Mouse (Mus musculus) lung, embryonic 14.5 days (tissue): ENCODE measurements around the gene Dct. TPM values are rescaled to one million over a fixed set of nuclear protein-coding genes. Genes with fewer than 3 reads are reported as not detected.

Experiments
- ATAC-seq: fragments of 200-750 bp; cut with Nextera tagmentation; 2 replicates; pipeline ENCODE4 v1.8.0; 2017; ENCODE audit warnings: mild to moderate bottlenecking, moderate TSS enrichment, moderate library complexity; ENCODE audit not compliant: insufficient read depth
- DNase-seq: peaks from one replicate; pipeline ENCODE4 v3.0.0-alpha.2; 2015
- H3K27ac ChIP-seq: fragments of 300-500 bp; sonication (generic); 2 replicates; pipeline ENCODE4 v1.5.1; 2014; ENCODE audit warnings: low read depth, mild to moderate bottlenecking, moderate library complexity
- H3K27me3 ChIP-seq: fragments of 300-500 bp; sonication (generic); 2 replicates; pipeline ENCODE4 v1.6.1; 2014; ENCODE audit warnings: low read length, control low read depth; ENCODE audit not compliant: insufficient read depth
- H3K36me3 ChIP-seq: fragments of 300-500 bp; sonication (generic); 2 replicates; pipeline ENCODE4 v1.6.1; 2014; ENCODE audit warnings: control low read depth; ENCODE audit not compliant: insufficient read depth
- H3K4me1 ChIP-seq: fragments of 300-500 bp; sonication (generic); 2 replicates; pipeline ENCODE4 v1.6.1; 2014; ENCODE audit warnings: antibody characterized with exemption, control low read depth; ENCODE audit not compliant: insufficient read depth
- H3K4me2 ChIP-seq: fragments of 300-500 bp; sonication (generic); 2 replicates; pipeline ENCODE4 v1.6.1; 2014; ENCODE audit warnings: mild to moderate bottlenecking
- H3K4me3 ChIP-seq: fragments of 300-500 bp; sonication (generic); 2 replicates; pipeline ENCODE4 v1.5.1; 2014; ENCODE audit warnings: low read depth, low read length
- H3K9ac ChIP-seq: fragments of 300-500 bp; sonication (generic); 2 replicates; pipeline ENCODE4 v1.6.1; 2014
- H3K9me3 ChIP-seq: fragments of 300-500 bp; sonication (generic); 2 replicates; pipeline ENCODE4 v1.6.1; 2016; ENCODE audit warnings: low read depth, low read length, control low read depth
- CTCF ChIP-seq: IDR thresholded peaks from 2 replicates; pipeline ENCODE4 v1.5.1; 2016; ENCODE audit warnings: antibody characterized with exemption, low read depth
- WGBS: fragments of 180-500 bp; shearing (Covaris S2); extraction: QIAGEN DNeasy Blood & Tissue Kit; methylation state at CpG from one replicate; pipeline ENCODE4 v1.1.7; 2014; 5-methylcytosine and 5-hydroxymethylcytosine counted together
- polyA plus RNA-seq: library from polyadenylated mRNA; unstranded; fragments of >200 nt; fragmentation: Nextera tagmentation; extraction: Ambion mirVana; gene quantifications from 2 replicates; pipeline ENCODE4 v1.2.1, GENCODE M21; 2014

Gene Dct
- polyA plus RNA-seq, 1 experiment from 2014 or later = 1.2 TPM

DNA sequence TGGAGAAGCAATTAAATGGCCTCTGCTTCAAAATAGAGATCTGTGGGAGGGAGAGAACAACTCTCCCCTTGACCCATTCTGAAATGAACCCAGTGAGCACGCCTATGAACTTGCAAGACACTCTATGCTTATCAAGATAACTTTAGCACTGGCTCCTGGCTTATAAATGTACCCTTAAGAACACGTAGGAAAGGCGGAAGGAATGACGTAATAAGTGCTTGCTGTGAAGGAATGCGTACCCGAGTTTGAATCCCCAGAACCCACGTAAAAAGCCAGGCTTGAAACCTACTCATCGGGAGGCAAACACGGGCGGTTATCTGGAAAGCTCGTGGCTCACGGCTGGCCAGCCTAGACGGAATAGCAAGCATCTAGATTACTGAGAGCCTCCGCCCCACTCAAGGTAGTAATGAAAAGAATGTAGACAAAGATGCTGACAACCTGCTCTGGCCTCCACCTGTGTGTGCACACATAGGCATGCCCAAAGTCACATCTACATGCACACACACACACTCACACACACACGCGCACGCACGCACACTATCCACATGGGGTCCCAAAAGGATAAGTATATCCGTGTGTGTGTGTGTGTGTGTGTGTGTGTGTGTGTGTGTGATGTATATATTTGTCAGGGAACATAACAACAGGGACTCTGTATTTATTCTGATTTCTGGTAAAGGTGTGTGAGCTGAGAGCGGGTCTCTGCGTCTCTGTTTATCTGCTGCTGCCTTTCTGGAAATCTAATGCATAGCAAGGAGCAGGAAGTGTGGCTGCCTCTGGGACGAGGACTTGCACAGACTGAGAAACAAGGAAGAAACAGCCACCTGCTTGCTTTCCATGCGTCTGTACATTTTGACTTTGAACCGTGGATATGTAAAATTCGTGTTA, 5.9 kb upstream of the Dct start:
- H3K4me1 ChIP-seq = no peaks in the 10 kb centered on the region
- H3K4me2 ChIP-seq = no peak overlapping the region
- H3K9ac ChIP-seq = no peak overlapping the region
- H3K9me3 ChIP-seq = no peaks in the 10 kb centered on the region
- H3K27me3 ChIP-seq = no peaks in the 10 kb centered on the region
- TF ChIP-seq CTCF = no peak
- H3K36me3 ChIP-seq = no peaks in the 10 kb centered on the region
- ATAC-seq = no peak
- no peak for DNase-seq
- WGBS = 75% methylated on average over 25 of the region's 25 CpGs
- no peak overlapping the region for H3K4me3 ChIP-seq
- H3K27ac ChIP-seq = no peak overlapping the region

- WGBS = 71% methylated on average over 11 of the region's 11 CpGs
- Histone ChIP-seq H3K36me3 (no peaks in the 10 kb centered on the region), H3K4me1 (no peaks in the 10 kb centered on the region; the same call in 1 of the 2 replicates), H3K4me2 (no peak overlapping the region), H3K27ac (no peak overlapping the region), H3K9ac (no peak overlapping the region), H3K9me3 (no peaks in the 10 kb centered on the region), H3K27me3 (no peaks in the 10 kb centered on the region), H3K4me3 (no peak overlapping the region)
- ATAC-seq (no peak), DNase-seq (no peak)
- no peak for TF ChIP-seq CTCF
Observed at GRCm38 (mm10) chr14:118052770-118053169, 726 bp upstream of the Dct start.

DNA sequence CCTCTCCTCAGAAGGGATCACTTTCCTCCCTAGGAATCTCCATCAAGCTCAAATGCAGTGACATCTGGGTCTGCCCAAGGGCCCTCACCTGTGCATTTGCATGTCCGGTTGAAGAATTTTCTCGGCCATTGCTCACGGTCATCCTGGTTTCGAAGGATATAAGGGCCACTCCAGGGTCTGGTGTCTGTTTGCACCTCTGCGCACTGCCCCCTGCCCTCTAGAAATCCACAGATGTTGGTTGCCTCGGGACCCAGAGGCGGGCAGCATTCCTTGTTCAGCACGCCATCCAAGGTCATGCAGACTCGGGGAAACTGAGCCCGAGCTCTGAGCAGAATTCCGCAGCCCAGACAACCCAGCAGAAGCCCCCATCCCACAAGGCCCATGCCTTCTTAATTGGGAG, 648 bp downstream of the Dct start:
- H3K9me3 ChIP-seq = no peaks in the 10 kb centered on the region
- no peaks in the 10 kb centered on the region; the same call in 1 of the 2 replicates for H3K4me1 ChIP-seq
- no peak overlapping the region for H3K4me2 ChIP-seq
- no peaks in the 10 kb centered on the region for H3K36me3 ChIP-seq
- no peak for TF ChIP-seq CTCF
- H3K9ac ChIP-seq = no peak overlapping the region
- peak overlapping the region; percentile 26; the same call in 1 of the 2 replicates for H3K27ac ChIP-seq
- no peak for DNase-seq
- WGBS = 61% methylated on average over 11 of the region's 11 CpGs
- no peaks in the 10 kb centered on the region for H3K27me3 ChIP-seq
- no peak for ATAC-seq
- H3K4me3 ChIP-seq = no peak overlapping the region

- 55% methylated on average over 12 of the region's 12 CpGs for WGBS
- Histone ChIP-seq H3K36me3 (no peaks in the 10 kb centered on the region), H3K27me3 (no peaks in the 10 kb centered on the region), H3K4me2 (peak overlapping the region; percentile 20; the same call in 1 of the 2 replicates), H3K9me3 (no peaks in the 10 kb centered on the region), H3K4me3 (no peak overlapping the region), H3K27ac (no peak overlapping the region), H3K4me1 (no peaks in the 10 kb centered on the region; the same call in 1 of the 2 replicates), H3K9ac (no peak overlapping the region)
- no peak for TF ChIP-seq CTCF
- peak; percentile 83 for DNase-seq
- peak; percentile 85 for ATAC-seq
Observed at GRCm38 (mm10) chr14:118050990-118051389, 1.1 kb downstream of the Dct start.

GRCm38 (mm10) chr14:118050431-118050830, 1.6 kb downstream of the Dct start:
- H3K4me2 ChIP-seq = no peak overlapping the region
- TF ChIP-seq CTCF = no peak
- WGBS = 77% methylated on average over 10 of the region's 10 CpGs
- no peaks in the 10 kb centered on the region for H3K27me3 ChIP-seq
- H3K36me3 ChIP-seq = no peaks in the 10 kb centered on the region
- ATAC-seq = no peak
- no peaks in the 10 kb centered on the region for H3K9me3 ChIP-seq
- no peak for DNase-seq
- H3K27ac ChIP-seq = no peak overlapping the region
- no peak overlapping the region for H3K4me3 ChIP-seq
- no peaks in the 10 kb centered on the region; the same call in 1 of the 2 replicates for H3K4me1 ChIP-seq
- H3K9ac ChIP-seq = no peak overlapping the region

GRCm38 (mm10) chr14:118049648-118050238, 2.3 kb downstream of the Dct start:
- H3K9ac ChIP-seq = no peak overlapping the region
- DNase-seq = no peak
- H3K27me3 ChIP-seq = no peaks in the 10 kb centered on the region
- no peaks in the 10 kb centered on the region for H3K9me3 ChIP-seq
- no peaks in the 10 kb centered on the region; the same call in 1 of the 2 replicates for H3K4me1 ChIP-seq
- H3K4me3 ChIP-seq = no peak overlapping the region
- H3K4me2 ChIP-seq = no peak overlapping the region
- TF ChIP-seq CTCF = no peak
- H3K27ac ChIP-seq = no peak overlapping the region
- 75% methylated on average over 12 of the region's 12 CpGs for WGBS
- ATAC-seq = no peak
- H3K36me3 ChIP-seq = no peaks in the 10 kb centered on the region

DNA sequence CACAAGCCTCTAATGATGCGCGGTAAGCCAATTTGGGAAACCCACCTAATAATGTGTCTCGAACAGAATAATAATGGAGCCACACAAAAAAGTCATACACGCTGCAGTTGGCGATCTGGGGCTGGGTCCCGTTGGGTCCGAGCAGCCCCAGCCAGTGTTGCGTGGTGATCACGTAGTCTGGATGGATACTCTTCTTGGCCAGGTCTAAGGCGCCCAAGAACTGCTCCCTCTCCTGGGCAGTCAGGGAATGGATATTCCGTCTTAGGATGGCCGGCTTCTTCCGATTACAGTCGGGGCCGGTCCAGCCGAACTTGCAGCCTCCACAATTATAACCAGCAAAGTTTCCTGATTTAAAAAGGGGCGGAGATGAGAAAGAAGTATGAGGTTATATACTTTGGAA, 9.1 kb downstream of the Dct start:
- WGBS = 84% methylated on average over 17 of the region's 17 CpGs
- no peaks in the 10 kb centered on the region for H3K36me3 ChIP-seq
- H3K4me2 ChIP-seq = no peak overlapping the region
- no peak overlapping the region for H3K4me3 ChIP-seq
- no peaks in the 10 kb centered on the region for H3K4me1 ChIP-seq
- no peak overlapping the region for H3K9ac ChIP-seq
- ATAC-seq = no peak
- TF ChIP-seq CTCF = peak; percentile 32; the same call in 1 of the 2 replicates
- no peak for DNase-seq
- H3K27ac ChIP-seq = no peak overlapping the region
- H3K27me3 ChIP-seq = no peaks in the 10 kb centered on the region
- no peaks in the 10 kb centered on the region for H3K9me3 ChIP-seq
